Mouse (Mus musculus): Measurements from ENCODE around the gene Nipa2.
"Not testable (repeated sequence)": the region's sequence is repeated elsewhere in the genome, so short reads cannot be mapped to it uniquely, and the experiment has no call there.

Gene Nipa2

DNA sequence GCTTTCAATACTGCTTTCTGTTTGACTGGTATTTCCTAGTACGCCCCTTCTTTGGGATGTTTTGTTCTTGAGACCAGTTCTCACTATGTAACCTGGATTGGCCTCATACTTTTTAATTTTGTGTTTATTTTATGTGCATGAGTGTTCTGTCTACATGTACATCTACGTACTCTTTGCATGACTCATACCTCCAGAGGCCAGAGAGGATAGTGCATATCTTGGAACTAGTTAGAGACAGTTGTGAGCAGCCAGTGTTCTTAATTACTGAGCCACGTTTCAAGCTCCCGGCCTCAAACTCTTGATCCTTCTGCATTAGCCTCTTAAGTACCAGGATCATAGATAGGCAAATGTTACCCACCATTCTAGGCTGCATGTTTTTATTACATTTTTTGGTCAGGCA is 23.9 kb downstream of the Nipa2 start:
- DNase-seq (ENCODE audit: extremely low read depth, low read depth, low spot score) = no peak

DNA sequence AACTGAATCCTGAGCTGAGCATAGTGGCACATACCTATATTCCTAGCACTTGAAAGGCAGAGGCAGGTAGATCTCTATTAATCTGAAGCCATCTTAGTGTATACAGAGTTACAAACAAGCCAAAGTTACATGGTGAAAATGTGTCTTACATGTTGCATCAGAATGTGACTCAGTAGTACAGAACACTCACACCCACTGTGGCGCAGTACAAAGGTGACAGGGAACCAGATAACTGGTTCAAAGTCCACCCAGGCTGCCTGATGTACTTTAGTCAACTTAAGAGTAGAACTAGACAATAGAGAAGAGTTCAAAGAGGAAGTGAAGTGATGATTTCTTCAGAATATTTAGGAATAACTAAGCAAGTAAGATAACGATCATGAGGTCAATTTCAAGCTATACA is 27.3 kb downstream of the Nipa2 start:
- no peak for DNase-seq (ENCODE audit: extremely low read depth, low read depth, low spot score)

DNA sequence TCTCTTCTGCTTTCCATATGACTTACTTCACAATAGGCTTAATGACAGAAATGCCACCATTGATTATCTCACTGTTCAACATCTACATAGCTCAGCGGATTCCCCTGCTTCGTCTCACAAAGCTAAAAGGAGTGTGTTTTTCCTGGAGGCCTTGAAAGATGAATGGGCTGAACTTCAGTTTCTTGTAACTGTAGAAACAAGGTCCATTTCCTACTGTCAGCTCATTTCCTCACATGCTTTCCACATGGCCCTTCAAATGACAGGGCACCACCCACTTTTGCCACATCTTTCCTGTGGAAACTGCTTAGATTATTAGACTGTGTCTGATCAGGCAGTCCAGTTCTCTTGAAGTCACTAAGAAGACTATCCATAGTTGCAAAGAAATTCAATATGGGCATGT is 33.6 kb downstream of the Nipa2 start:
- DNase-seq (ENCODE audit: extremely low read depth, low read depth, low spot score) = no peak

DNA sequence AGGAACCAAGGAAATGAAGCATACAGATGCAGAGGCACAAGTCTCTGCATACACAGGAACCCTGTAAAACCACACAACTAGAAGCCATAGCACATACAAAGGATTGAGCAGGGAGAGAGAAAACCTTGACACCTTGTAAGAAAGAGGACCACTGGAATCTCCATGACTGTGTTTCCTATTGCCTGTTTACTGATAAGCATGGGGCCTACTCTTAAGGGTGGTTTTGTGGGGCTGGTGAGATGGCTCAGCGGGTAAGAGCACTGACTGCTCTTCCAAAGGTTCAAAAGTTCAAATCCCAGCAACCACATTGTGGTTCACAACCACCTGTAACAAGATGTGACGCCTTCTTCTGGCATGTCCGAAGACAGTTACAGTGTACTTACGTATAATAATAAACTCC is 35.0 kb downstream of the Nipa2 start:
- DNase-seq (ENCODE audit: extremely low read depth, low read depth, low spot score) = no peak

DNA sequence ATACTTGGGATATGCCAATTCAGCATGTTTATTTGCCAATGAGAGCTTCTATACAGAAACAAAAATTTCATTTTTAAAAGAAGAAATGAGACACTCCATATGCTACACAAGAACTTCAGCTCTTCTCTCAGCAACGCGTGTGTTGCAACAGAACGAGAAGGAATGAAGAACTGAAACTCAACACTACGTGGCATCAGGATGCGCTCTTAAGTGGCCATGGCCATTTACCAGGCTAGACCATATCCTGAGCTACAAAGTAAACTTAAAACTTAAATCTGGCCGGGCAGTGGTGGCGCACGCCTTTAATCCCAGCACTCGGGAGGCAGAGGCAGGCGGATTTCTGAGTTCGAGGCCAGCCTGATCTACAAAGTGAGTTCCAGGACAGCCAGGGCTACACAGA is 43.9 kb downstream of the Nipa2 start:
- DNase-seq (ENCODE audit: extremely low read depth, low read depth, low spot score) = not testable (repeated sequence)

DNA sequence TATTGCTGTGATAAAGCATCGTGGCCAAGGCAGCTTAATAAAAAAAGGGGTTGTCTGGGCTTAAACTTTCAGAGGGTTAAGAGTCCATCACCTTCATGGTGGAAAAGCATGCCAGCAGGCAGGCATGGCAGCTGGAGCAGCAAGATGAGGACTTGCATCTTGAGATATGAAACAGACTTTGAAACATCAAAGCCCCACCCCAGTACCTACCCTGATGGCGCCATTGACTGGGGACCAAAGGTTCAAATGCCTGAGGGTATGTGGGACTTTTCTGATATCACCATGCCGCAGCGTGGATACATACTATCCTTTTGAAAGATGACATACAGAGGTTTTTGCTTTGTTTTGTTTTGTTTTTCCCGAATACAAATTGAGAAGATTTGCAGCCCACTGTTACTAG is 50.2 kb downstream of the Nipa2 start:
- no peak for DNase-seq (ENCODE audit: extremely low read depth, low read depth, low spot score)

DNA sequence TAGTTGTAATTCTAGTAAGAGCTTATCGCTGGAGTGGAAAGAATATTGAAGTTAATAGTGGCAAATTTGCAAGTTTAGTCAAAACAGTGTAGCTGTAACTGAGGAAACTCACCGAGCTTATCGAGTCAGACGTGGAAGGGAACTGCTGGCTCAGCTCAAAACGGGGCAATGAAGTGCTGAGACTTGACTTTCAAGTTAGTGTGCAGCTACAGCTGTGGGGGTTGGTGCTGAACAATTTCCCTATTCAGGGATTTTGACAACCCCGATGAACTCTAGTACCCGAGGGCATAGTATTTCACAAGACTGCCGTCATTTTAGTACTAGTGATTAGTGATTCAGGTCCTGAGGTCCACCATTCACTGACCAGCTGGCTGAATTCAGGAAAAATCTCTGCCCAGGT is 50.9 kb downstream of the Nipa2 start:
- DNase-seq (ENCODE audit: extremely low read depth, low read depth, low spot score) = no peak

DNA sequence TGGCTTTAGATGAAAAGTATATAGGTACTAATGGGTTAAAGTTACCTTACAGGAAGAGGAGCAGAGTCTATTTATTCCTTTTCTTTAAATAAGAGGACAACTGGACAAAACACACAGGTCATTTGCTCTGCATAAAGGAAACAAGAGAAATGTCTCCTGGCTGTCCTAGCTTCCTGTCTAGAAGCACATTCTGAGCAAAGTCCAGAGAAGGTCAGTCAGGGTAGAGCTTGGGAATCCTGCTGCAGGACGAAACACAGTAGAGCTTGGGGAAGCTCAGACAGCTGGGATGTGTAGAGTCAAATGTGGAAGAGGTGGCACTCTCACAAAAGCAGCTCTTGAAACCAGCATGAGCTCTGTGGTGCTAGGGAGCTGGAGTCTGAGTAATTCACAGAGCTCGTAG is 51.9 kb downstream of the Nipa2 start:
- DNase-seq (ENCODE audit: extremely low read depth, low read depth, low spot score) = no peak

DNA sequence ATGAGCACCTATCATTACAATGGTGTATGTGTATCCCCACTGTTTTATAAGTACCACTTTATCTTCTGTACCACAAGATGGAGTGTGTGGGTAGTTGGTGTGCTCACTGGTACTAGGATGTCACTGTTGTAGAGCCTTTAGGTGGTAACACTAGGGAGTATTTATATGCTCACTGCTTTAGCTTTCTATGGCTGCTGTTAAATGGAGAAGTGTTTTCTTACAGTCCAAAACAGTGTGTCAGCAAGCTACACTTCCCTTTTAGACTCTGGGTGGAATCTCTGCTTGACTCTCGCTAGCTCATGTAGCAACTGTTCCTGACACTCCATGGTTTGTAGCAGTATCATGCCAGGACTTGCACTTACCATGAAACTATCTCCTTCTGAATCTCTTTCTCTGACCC is 52.8 kb downstream of the Nipa2 start:
- DNase-seq (ENCODE audit: extremely low read depth, low read depth, low spot score) = no peak

DNA sequence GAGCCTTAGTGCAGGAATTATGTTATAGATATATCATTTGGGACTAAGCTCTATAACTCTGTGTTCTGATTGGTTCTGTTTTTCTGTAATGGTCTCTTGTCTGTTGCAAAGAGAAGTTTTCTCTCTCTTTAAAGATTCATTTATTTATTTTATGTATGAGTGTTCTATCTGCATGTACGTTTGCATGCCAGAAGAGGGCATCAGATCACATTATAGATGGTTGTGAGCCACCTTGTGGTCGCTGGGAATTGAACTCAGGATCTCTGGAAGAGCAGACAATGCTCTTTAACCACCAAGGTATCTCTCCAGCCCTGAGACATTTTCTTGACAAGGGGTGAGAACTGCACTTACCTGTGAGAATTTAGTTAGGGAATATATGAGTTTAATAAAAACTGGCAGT is 56.8 kb downstream of the Nipa2 start:
- DNase-seq (ENCODE audit: extremely low read depth, low read depth, low spot score) = no peak

DNA sequence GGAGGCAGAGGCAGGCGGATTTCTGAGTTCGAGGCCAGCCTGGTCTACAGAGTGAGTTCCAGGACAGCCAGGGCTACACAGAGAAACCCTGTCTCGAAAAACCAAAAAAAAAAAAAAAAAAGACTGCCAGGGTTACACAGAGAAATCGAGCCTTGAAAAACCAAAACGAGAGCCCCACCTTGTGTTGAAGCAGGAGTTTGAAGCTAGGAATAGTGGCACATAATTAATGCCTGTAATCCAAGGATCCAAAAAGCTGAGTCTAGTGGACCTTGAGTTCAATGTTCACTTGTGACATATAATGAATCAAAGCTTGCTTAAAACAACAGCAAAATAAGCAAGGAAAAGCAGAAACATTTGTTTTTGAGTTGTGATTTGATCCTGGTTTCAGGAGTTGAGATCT is 58.5 kb downstream of the Nipa2 start:
- no peak for DNase-seq (ENCODE audit: extremely low read depth, low read depth, low spot score)

DNA sequence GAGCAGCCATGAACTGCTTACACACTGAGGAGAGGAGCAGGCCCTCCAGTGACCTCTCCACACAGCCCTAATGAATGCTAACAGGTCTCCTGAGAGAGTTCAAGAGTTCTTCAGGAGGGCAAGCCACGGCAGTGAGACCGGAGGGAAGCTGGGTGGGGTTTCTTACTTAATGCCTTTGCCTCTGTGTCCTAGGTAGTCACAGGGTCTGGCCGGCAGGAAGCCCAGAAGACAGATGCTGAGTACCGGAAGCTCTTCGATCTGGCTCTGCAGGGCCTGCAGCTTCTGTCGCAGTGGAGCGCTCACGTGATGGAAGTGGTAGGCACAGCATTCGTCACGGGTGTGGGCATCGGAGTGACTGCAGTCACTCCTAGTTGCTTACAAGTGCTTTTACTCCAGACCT is 70.5 kb downstream of the Nipa2 start:
- DNase-seq (ENCODE audit: extremely low read depth, low read depth, low spot score) = no peak

DNA sequence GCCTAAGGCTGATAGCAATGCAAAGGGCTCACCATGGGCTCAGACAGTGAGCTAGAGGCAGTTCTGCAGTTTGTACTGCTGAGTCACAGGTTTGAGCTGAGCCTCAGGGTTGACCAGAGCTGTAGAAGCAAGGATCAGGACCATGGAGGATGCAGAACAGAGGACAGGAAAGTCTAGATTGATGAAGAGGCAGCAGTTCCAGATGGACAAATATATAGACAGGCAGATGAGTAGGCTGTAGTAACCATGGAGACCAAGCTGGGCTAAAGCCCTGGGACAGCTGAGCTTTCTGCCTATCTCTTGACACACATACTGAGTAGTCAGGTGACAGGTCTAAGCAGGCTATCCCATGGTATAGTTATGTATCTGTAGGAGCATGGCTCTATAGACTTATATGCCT is 71.5 kb downstream of the Nipa2 start:
- DNase-seq (ENCODE audit: extremely low read depth, low read depth, low spot score) = no peak

DNA sequence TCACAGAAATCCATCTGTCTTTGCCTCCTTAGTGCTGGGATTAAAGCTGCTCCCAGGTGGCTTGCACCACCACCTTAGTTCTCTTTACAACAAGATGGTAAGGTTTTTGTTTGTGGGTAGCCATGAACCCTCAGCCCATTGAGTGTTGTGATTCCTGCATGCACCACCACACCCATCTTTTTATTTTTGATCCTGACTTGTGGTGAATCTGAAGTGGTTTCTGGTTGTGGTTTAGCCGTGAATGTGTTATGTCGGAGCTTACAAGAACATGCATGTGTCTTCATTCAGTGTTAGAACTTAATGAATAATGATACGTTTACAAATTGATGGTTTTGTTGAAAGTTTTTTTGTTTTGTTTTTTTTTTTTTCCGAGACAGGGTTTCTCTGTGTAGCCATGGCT is 72.3 kb downstream of the Nipa2 start:
- no peak for DNase-seq (ENCODE audit: extremely low read depth, low read depth, low spot score)

DNA sequence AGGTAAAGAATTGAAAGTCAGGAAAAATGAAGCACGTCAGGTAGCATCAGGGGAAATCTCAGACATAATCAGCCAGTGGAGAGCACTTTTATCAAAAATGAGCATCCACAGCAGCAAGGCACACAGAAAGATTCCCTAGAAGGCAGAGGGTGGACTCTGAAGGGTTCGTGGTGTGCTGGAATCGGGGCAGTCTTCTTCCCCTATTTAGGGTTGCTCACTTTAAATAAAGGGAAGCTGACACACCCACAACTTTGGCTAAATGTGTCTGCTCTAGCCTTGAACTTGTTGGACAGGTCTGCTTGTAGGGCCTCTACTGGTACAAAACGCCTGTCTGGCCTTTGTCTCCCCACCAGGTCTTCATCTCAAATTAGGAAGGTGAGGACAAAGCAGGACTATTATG is 73.7 kb downstream of the Nipa2 start:
- no peak for DNase-seq (ENCODE audit: extremely low read depth, low read depth, low spot score)
